Mouse (Mus musculus) forebrain, embryonic 15.5 days (tissue): Measurements from ENCODE around the gene Ccin. TPM values are rescaled to one million over a fixed set of nuclear protein-coding genes. Genes with fewer than 3 reads are reported as not detected.

Experiments
- ATAC-seq: fragments of 200-750 bp; cut with Nextera tagmentation; replicated peaks from 2 replicates; pipeline ENCODE4 v1.8.0; 2017; ENCODE audit warnings: mild to moderate bottlenecking, moderate TSS enrichment, moderate library complexity
- H3K27ac ChIP-seq: fragments of 300-500 bp; sonication (generic); replicated peaks from 2 replicates; pipeline ENCODE4 v1.5.1; 2015; ENCODE audit warnings: mild to moderate bottlenecking, inconsistent platforms
- H3K27me3 ChIP-seq: fragments of 300-500 bp; sonication (generic); 2 replicates; pipeline ENCODE4 v1.6.1; 2015; ENCODE audit warnings: inconsistent platforms
- H3K36me3 ChIP-seq: fragments of 300-500 bp; sonication (generic); 2 replicates; pipeline ENCODE4 v1.6.1; 2015; ENCODE audit warnings: mild to moderate bottlenecking, inconsistent platforms
- H3K4me1 ChIP-seq: fragments of 300-500 bp; sonication (generic); 2 replicates; pipeline ENCODE4 v1.6.1; 2015; ENCODE audit warnings: inconsistent platforms
- H3K4me2 ChIP-seq: fragments of 300-500 bp; sonication (generic); replicated peaks from 2 replicates; pipeline ENCODE4 v1.6.1; 2015; ENCODE audit warnings: mild to moderate bottlenecking, inconsistent platforms
- H3K4me3 ChIP-seq: fragments of 300-500 bp; sonication (generic); 2 replicates; pipeline ENCODE4 v1.5.1; 2015; ENCODE audit warnings: mild to moderate bottlenecking, inconsistent platforms
- H3K9ac ChIP-seq: fragments of 300-500 bp; sonication (generic); replicated peaks from 2 replicates; pipeline ENCODE4 v1.6.1; 2015; ENCODE audit warnings: mild to moderate bottlenecking, inconsistent platforms
- H3K9me3 ChIP-seq: fragments of 300-500 bp; sonication (generic); 2 replicates; pipeline ENCODE4 v1.6.1; 2016; ENCODE audit warnings: inconsistent platforms
- WGBS: fragments of 180-500 bp; shearing (Covaris S2); methylation state at CpG from one replicate; pipeline ENCODE4 v1.1.7; 2015; ENCODE audit warnings: mixed read lengths; 5-methylcytosine and 5-hydroxymethylcytosine counted together
- polyA plus RNA-seq: library from polyadenylated mRNA; unstranded; fragments of >200 nt; fragmentation: Nextera tagmentation; extraction: Ambion mirVana; gene quantifications from 2 replicates; pipeline ENCODE4 v1.2.1, GENCODE M21; 2015

The Ccin gene
- polyA plus RNA-seq, 1 experiment from 2014 or later: not detected

DNA sequence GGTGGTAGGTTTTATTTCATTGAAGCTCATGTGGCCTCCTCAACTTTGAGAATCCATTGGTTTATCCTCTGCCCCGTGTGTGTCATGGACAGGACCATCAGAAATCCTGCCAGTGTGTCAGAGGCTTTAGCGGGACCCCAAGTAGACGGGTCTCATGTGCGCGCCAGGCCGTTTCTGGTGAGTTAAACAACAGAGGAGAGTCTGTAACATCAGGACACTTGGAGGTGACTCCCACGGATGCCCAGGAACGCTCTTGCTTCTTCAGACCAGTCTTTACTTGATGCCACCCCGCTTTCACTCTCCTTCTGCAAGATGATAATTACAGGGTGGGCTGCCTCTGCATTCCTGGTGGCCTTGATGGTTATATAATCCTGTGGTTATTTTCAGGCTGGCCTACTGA lies 40.4 kb downstream of the Ccin start:
- Histone ChIP-seq H3K27ac (no peak overlapping the region), H3K4me1 (no peaks in the 10 kb centered on the region), H3K9ac (no peak overlapping the region), H3K9me3 (no peaks in the 10 kb centered on the region), H3K27me3 (no peaks in the 10 kb centered on the region), H3K4me2 (no peak overlapping the region), H3K36me3 (peaks cover 81% of the 10 kb centered on the region), H3K4me3 (no peak overlapping the region)
- WGBS: 96% methylated on average over 9 of the region's 9 CpGs
- ATAC-seq: no peak

DNA sequence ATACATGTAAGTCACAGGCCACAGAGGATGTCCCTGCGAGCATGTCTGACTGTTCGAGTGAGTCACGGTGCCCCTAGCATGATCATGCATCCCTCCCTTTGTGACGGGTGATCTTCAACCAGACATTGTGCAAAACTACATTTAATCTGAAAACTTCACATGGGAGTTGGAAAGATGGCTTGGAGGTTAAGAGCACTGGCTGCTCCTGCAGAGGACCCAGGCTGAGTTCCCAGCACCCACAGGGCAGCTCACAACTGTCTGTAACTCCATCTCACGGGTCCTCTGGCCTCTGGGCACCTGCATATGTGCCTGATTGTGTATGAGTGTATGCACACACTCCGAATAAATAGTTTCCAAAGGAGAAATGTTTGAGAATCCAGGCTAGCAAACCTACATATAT lies 41.0 kb downstream of the Ccin start:
- Histone ChIP-seq H3K9me3 (no peaks in the 10 kb centered on the region), H3K36me3 (peaks cover 82% of the 10 kb centered on the region), H3K9ac (no peak overlapping the region), H3K4me3 (no peak overlapping the region), H3K4me1 (no peaks in the 10 kb centered on the region), H3K27me3 (no peaks in the 10 kb centered on the region), H3K4me2 (no peak overlapping the region), H3K27ac (no peak overlapping the region)
- 98% methylated on average over 6 of the region's 6 CpGs for WGBS
- no peak for ATAC-seq

DNA sequence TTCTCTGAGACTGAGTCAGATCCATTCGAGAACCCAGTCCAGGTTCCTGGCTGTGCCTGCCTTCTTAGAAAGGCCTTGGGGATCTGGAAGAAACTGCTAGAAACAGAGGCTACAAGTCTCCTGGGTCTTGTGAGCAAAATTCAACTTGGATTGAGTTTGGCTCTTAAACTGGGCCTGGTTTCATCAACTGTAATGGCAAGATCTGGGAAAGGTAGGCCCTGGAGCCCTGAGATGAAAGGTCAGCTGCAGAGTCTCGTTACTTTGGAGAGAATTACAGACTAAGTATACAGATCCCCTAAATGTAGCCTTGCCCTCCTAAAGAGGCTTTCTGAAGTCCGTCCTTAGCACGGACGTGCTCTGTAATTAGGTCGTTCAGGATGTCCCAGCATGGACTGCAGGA lies 42.3 kb downstream of the Ccin start:
- Histone ChIP-seq H3K27me3 (no peaks in the 10 kb centered on the region), H3K9me3 (no peaks in the 10 kb centered on the region), H3K27ac (no peak overlapping the region), H3K4me2 (no peak overlapping the region), H3K36me3 (peaks cover 80% of the 10 kb centered on the region), H3K4me3 (no peak overlapping the region), H3K9ac (no peak overlapping the region), H3K4me1 (no peaks in the 10 kb centered on the region)
- 84% methylated on average over 6 of the region's 6 CpGs for WGBS
- no peak for ATAC-seq

DNA sequence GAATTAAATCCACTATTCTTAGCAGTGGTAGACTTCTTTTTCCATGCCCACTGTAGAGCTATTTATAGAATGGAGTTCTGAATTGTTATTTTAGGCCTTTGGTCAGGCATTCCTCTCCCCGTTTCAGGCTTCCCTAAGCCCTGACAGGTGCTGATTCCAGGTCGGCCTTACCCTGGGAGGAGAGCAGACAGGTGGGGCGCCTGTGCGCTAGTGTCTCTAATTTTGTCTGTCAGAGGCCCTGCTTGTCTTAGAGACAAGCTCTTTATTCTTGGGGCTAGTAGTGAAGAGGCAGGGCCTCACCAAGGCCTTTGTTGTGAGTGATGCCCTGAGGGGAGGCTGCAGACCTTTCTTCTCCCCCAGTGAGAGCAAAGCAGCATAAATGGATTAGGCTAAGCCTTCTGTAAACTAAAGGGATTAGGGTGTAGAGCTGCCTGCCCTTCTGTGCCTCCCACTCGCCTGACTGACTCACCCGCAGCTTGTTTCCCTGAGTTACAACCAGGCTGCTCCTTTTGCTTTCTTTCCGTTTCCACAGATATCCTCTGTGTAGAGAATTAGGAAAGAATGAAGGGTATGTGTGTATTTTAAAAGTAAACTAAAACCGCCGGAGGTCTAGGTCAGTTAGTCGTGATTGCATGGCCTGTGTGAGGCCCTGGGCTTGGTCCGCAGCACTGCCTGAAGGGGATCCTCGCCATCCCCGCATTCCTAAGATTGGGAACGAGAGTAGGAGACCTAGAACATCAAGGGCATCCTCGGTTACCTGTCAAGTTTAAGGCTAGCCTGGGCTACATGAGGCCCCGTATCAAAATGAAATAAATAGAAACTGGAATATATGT lies 45.2 kb downstream of the Ccin start:
- 27% methylated on average over 16 of the region's 16 CpGs for WGBS
- Histone ChIP-seq H3K36me3 (peaks cover 89% of the 10 kb centered on the region), H3K27ac (no peak overlapping the region), H3K9ac (no peak overlapping the region), H3K4me1 (no peaks in the 10 kb centered on the region), H3K9me3 (no peaks in the 10 kb centered on the region), H3K4me3 (no peak overlapping the region), H3K4me2 (no peak overlapping the region), H3K27me3 (no peaks in the 10 kb centered on the region)
- no peak for ATAC-seq

DNA sequence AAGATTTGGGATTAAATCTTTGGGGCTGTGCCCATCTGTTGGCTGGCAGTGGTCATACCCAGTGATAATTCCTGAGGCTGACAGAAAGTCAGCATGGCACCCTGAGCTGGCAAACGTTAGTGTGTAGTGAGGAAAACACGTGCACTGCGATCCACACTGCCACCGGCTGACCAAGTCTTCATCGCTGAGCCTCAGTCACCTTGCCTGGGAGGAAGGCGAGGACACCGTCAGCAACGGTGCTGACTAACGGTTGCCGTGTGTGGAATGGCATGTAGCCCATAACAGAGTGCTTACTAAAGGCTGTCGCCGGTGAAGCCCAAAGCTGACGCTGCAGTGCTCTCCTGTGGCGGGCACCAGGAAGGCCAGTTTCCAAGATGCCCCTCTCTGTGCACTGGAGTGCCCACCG lies 46.4 kb downstream of the Ccin start:
- H3K4me3 ChIP-seq: no peak overlapping the region
- ATAC-seq: no peak
- no peak overlapping the region for H3K27ac ChIP-seq
- no peaks in the 10 kb centered on the region for H3K9me3 ChIP-seq
- H3K4me1 ChIP-seq: no peaks in the 10 kb centered on the region
- no peaks in the 10 kb centered on the region for H3K27me3 ChIP-seq
- no peak overlapping the region for H3K4me2 ChIP-seq
- no peak overlapping the region for H3K9ac ChIP-seq
- 85% methylated on average over 15 of the region's 15 CpGs for WGBS
- H3K36me3 ChIP-seq: peaks cover 83% of the 10 kb centered on the region

DNA sequence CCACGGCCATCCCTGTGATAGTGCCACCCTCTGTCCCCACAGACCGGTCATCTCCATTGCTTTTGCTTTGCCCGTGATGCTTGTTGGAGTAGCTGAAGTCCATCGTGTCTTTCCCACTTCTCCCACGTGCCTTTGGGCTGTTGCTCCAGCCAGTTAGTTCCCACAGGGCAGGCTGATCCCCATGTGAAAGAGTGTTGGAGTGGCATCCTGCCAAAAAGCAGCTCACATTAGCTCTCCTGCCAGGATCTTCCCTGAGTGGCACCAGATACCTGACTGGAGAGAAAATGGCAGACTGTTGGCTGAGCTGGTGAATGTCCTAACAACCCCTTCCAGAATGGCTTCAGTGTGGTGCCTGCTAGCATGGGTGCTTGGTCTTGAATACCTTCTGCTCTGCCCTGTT lies 48.2 kb downstream of the Ccin start:
- Histone ChIP-seq H3K27ac (no peak overlapping the region), H3K4me1 (no peaks in the 10 kb centered on the region), H3K4me2 (no peak overlapping the region), H3K4me3 (no peak overlapping the region), H3K27me3 (no peaks in the 10 kb centered on the region), H3K36me3 (peaks cover 72% of the 10 kb centered on the region), H3K9me3 (no peaks in the 10 kb centered on the region), H3K9ac (no peak overlapping the region)
- WGBS: 75% methylated on average over 5 of the region's 5 CpGs
- no peak for ATAC-seq

Other genes starting within 250 kb of the Ccin start
- not detected in 2 replicates for gene Olfr159, start 212.5 kb upstream of the Ccin start, polyA plus RNA-seq
- gene Olfr156, start 159.6 kb upstream of the Ccin start, polyA plus RNA-seq: not detected in 2 replicates
- not detected in 2 replicates for gene Olfr157, start 143.3 kb upstream of the Ccin start, polyA plus RNA-seq
- gene Olfr155, start 131.9 kb upstream of the Ccin start, polyA plus RNA-seq: not detected in 2 replicates
- gene Reck, start 108.0 kb upstream of the Ccin start, polyA plus RNA-seq: 4.1 and 4.4 TPM in 2 replicates
- gene Glipr2, start 26.1 kb upstream of the Ccin start, polyA plus RNA-seq: 29.7 and 30.0 TPM in 2 replicates
- 309 and 310 TPM in 2 replicates for gene Clta, start 21.0 kb downstream of the Ccin start, polyA plus RNA-seq
- gene Gne, start 100.7 kb downstream of the Ccin start, polyA plus RNA-seq: 24.6 and 26.3 TPM in 2 replicates